Mouse (Mus musculus) olfactory bulb, adult 2 months (tissue): ENCODE results near the gene Fam57a. TPM values are rescaled to one million over a fixed set of nuclear protein-coding genes. Genes with fewer than 3 reads are reported as not detected.

ENCODE experiments used
- H3K27ac ChIP-seq: fragments of 200-500 bp; 2 replicates; pipeline ENCODE4 v1.5.1; 2012; ENCODE audit warnings: low read depth, low read length; ENCODE audit not compliant: insufficient read depth
- H3K4me1 ChIP-seq: fragments of 200-500 bp; 2 replicates; pipeline ENCODE4 v1.6.1; 2012; ENCODE audit warnings: low read length; ENCODE audit not compliant: control insufficient read depth, insufficient read depth
- H3K4me3 ChIP-seq: fragments of 200-500 bp; 2 replicates; pipeline ENCODE4 v1.5.1; 2012; ENCODE audit warnings: mild to moderate bottlenecking, low read depth, low read length, moderate library complexity; ENCODE audit not compliant: insufficient read depth
- CTCF ChIP-seq: fragments of 200-500 bp; IDR thresholded peaks from 2 replicates; pipeline ENCODE4 v1.5.1; 2012; ENCODE audit warnings: low read depth, mild to moderate bottlenecking, low read length, moderate library complexity; ENCODE audit not compliant: insufficient read depth
- POLR2A ChIP-seq: fragments of 200-500 bp; IDR thresholded peaks from 2 replicates; pipeline ENCODE4 v1.6.1; 2012; ENCODE audit warnings: mild to moderate bottlenecking, low read depth, low read length, moderate library complexity; ENCODE audit not compliant: insufficient read depth
- WGBS: fragments of 180-500 bp; shearing (Covaris S2); methylation state at CpG from one replicate; pipeline ENCODE4 v1.1.7; 2018; 5-methylcytosine and 5-hydroxymethylcytosine counted together
- polyA plus RNA-seq: library from polyadenylated mRNA; stranded (reverse); fragments of >200 nt; gene quantifications from 2 replicates; pipeline ENCODE4 v1.2.4, GENCODE M21; 2012; ENCODE audit warnings: low replicate concordance; ENCODE audit not compliant: missing spikeins, insufficient read depth, insufficient read length

Fam57a gene
- polyA plus RNA-seq, 1 experiment, result not detected

DNA sequence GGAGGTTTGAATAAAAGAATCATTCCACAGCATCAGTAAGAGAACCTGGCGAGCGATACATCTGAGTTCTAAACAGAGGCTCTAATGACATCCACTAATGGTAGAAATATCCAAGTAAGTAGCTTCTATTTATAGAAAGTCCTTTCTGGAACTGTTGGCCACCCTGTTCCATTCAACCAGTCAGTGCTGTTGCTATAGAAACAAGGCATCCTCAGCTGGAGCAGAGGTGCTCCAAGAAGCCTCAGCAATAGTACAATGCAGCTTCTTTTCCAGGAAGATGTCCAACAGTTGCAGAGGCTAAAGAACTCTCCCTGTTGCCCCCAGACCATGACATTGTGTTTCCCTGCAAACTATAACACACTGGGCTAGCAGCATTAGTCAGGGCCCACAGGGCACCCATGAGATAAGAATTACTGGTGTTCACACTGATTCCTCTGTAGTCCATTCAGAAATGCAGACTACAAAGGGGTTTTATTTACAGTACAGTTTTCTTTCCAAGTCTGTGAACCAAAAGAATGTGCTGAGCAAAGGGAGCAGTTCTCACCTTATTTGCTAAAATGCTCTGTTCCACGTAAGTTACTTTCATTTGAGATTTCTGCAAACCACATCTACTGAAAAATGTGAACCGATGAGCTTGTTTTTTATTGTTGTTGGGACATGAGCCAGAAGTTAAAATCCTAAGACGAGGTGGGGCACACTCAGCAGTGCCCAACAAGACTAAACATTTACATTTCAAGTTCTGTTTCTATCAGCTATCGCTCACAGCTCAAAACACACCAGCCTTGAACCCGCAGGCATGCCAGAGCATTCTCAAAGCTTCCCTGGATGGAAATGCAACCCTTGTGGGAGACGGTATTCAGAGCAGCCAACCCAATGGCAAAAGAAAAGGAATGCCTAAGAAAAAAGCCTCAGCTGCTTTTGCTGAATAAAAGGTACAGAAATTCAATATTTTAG lies 31.1 kb upstream of the Fam57a start:
- WGBS, result 25% methylated on average over 8 of the region's 8 CpGs
- no peak overlapping the region for H3K4me3 ChIP-seq
- H3K4me1 ChIP-seq, result peaks cover 13% of the 10 kb centered on the region
- H3K27ac ChIP-seq, result peak overlapping the region; percentile 52
- TF ChIP-seq POLR2A (no peak), CTCF (no peak)

DNA sequence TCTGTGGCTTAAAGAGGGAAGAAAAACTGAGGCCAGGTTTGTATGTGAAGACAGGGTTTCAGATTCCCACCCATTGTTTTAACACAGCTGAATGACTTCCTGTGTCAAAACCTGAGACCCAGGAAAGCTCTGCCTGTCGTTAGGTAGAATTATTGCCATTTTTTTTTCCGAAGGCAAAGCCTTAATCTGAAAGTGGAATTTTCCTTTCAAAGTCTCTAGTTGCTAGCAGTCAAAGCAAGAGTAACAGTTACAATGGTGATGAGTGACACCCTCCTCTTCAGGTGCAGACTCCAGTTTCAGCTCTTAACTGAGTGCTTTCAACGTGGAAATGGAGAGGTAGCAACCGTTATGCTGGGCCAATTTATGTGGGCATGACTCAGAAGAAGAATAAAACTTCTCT lies 28.5 kb upstream of the Fam57a start:
- Histone ChIP-seq H3K4me1 (peaks cover 9% of the 10 kb centered on the region), H3K4me3 (no peak overlapping the region), H3K27ac (peak overlapping the region; percentile 40; the same call in 1 of the 2 replicates)
- WGBS, result 53% methylated on average over 4 of the region's 4 CpGs
- no peak for TF ChIP-seq POLR2A
- no peak for TF ChIP-seq CTCF

DNA sequence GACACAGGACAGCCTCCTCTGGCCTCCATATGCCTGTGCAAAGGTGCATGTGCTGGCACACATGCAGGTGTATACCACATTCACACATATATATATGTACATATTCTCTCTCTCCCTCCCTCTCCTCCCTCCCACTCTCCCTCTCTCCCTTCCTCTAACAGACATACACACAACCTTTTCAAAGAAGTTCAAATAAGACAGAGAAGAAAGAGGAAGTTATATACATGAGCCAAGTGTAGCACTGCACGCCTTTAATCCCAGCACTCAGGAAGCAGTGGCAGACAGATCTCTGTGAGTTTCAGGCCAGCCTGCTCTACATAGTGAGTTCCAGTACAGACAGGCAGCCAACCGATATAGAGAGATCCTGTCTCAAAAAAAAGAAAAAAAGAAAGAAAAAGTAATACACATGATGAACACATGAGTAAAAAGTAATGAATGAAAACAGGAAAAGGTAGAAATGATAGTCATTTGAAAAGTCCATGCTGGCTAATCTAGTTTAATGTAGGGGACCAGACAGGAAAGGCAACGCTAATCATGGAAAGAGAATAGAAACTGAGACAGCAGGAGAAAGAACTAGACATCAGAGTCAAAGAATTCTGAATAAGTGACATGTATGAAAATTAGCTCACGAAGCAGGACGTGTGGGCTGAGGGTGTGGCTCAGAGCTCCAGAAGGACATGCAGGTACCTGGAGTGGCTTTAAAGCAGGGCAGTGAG lies 26.1 kb upstream of the Fam57a start:
- peaks cover 5% of the 10 kb centered on the region for H3K4me1 ChIP-seq
- H3K27ac ChIP-seq, result no peak overlapping the region
- no peak for TF ChIP-seq CTCF
- TF ChIP-seq POLR2A, result no peak
- H3K4me3 ChIP-seq, result no peak overlapping the region
- 90% methylated on average over 5 of the region's 5 CpGs for WGBS

DNA sequence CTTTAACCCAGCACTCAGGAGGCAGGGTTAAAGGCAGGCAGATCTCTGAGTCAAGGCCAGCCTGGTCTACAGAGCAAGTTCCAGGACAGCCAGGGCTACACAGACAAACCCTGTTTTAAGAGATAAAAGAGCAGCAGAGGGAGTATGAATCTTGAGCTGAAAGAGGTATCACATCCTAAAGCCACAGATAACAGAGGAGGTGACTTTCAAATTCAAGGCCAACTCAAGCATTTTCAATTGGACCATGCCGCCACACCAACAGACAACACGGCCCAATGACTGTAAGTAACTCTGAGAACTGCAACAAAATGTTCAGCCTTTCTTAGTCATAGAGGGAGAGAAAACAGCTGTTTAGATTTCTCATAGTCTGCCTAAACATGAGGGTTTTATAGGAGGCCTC lies 25.3 kb upstream of the Fam57a start:
- TF ChIP-seq POLR2A (no peak), CTCF (no peak)
- 94% methylated on average over 2 of the region's 2 CpGs for WGBS
- Histone ChIP-seq H3K27ac (no peak overlapping the region), H3K4me1 (no peaks in the 10 kb centered on the region), H3K4me3 (no peak overlapping the region)

DNA sequence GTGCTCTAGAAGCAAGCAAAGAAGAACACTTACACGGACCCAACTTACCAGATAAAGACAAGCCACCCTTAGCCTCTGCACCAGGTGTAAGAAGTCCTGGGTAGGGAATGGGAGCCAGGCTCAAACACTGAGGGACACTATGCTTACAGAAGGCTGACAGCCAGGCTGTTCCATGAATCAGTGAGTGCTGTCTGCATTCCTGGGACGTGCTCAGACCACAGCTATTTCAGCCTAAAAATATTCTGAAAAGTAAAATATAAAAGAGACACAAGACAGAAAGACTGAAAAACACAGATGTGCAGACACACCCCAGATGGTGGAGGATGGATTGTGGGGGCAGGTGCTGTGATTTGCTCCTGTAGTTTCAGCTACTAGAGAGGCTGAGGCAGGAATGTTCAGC lies 24.6 kb upstream of the Fam57a start:
- H3K27ac ChIP-seq, result no peak overlapping the region
- H3K4me3 ChIP-seq, result no peak overlapping the region
- 84% methylated on average over 2 of the region's 2 CpGs for WGBS
- no peaks in the 10 kb centered on the region for H3K4me1 ChIP-seq
- TF ChIP-seq POLR2A (no peak), CTCF (no peak)

DNA sequence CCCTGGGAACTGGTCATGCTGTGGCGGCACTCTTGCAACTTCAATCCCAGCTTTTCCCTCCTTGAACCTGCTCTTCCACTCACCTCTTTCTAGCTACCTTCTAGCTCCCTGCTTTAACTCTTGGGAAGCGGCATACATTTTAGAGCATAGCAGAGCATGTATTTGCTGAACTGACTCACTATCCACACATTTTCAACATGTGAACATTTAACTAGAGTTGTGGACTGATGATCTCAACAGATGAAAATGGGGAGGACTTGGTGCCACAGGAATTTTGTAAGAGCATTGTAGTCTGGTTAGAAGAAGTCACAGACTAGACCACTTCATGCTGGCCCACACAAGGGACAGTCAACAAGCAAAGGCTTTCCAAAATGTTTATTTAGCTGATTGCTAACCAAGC lies 21.1 kb upstream of the Fam57a start:
- 84% methylated on average over 2 of the region's 2 CpGs for WGBS

DNA sequence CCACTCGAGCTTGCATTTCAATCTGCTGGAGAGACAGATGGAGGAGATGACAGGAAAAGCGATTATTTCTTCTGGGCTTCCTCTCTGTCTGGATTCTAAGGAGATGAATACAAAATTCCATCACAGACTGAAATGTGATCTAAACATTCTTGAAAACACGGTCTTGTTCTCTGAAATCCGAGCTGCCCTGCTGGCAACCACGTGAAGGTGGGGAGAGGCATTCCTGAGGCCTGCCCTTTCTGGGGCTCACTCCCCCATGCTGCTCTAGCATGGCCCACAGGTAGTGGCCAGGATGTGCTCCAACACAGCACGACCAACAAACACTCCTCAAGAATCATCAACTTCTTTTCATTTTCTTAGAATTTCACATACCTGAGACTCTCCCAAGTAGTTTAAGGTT lies 19.2 kb upstream of the Fam57a start:
- WGBS, result 61% methylated on average over 6 of the region's 6 CpGs
- no peak overlapping the region for H3K4me3 ChIP-seq
- no peak overlapping the region for H3K27ac ChIP-seq
- TF ChIP-seq CTCF (no peak), POLR2A (no peak)
- no peaks in the 10 kb centered on the region for H3K4me1 ChIP-seq

More for the DNA sequence above, 21.1 kb upstream of the Fam57a start:
- H3K4me3 ChIP-seq, result no peak overlapping the region
- TF ChIP-seq POLR2A (no peak), CTCF (no peak)
- no peaks in the 10 kb centered on the region for H3K4me1 ChIP-seq
- no peak overlapping the region for H3K27ac ChIP-seq

DNA sequence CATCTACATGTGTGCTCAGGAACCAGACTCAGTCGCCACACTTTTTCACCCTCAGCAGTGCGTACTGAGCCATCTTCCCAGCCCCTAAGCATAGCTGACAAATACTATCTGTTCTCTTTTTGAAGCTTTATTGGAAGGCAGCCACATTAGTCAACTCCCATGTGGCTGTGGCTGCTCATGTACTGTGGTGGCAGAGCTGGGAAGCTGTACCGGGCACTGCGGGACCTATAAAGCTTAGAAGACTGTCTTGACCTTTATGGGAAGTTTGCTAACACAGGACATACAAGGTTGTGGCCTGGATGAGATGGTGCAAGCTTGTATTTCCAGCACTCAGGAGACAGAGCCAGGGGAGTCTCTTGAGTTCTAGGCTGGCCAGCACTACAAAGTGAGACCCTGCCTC lies 12.8 kb upstream of the Fam57a start:
- TF ChIP-seq POLR2A (no peak), CTCF (no peak)
- Histone ChIP-seq H3K4me1 (peaks cover 2% of the 10 kb centered on the region; the same call in 1 of the 2 replicates), H3K4me3 (no peak overlapping the region), H3K27ac (no peak overlapping the region)
- WGBS, result 74% methylated on average over 4 of the region's 4 CpGs

DNA sequence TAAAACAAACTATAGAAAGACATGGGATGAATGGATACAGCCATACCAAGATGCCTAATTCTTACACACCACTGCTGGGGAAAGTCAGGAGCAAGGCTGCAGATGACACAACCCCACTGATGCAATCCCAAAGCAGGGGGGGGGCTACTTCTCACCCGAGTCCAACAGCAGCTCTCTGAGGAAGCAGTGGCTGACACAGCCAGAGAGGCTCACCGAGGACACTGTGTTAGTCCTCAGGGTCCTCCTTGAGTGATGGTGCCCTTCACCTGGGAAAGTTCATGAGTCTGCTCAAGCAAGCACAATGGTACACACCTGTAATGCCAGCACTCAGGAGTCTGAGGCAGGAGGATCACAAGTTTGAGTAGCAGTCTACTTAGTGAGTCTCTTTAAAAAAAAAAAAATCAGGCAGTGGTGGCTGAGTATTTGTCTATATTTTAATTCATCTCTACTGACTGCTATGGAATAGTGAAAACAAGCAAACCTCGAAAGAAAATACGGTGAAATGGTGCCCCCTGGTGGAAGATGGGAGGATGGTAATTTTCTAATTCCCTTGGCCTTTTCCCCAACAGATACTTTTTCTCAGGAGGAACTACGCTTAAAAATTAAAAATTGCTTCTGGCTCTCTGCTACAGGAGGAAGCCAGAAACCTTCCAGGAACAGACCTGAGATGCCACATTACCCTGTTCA lies 12.2 kb upstream of the Fam57a start:
- TF ChIP-seq CTCF (no peak), POLR2A (no peak)
- H3K4me1 ChIP-seq, result peaks cover 2% of the 10 kb centered on the region; the same call in 1 of the 2 replicates
- WGBS, result 20% methylated on average over 5 of the region's 5 CpGs
- H3K27ac ChIP-seq, result no peak overlapping the region
- no peak overlapping the region for H3K4me3 ChIP-seq

DNA sequence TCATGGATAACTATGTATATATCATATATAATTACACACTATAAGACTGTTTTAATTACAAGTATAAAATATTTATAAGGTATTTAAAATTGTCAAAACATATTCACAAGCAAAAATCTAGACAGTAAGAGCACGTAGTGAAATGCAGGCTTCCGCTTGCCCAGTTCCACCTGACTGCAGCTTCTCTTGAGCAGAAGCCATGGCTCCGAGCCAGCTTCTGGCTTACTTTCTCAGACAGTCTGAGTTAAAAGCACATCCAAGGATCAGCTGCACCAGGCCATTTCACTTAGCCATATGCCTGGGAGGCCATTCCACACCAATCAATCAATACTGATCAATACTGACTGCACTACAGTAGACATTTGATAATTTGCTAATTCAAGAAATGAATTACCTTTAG lies 10.5 kb upstream of the Fam57a start:
- TF ChIP-seq CTCF, result no peak
- no peak for TF ChIP-seq POLR2A
- H3K4me1 ChIP-seq, result peaks cover 2% of the 10 kb centered on the region; the same call in 1 of the 2 replicates
- 60% methylated on average over 3 of the region's 3 CpGs for WGBS
- no peak overlapping the region for H3K27ac ChIP-seq
- no peak overlapping the region for H3K4me3 ChIP-seq
